Mouse (Mus musculus): ENCODE results near the gene Tmem179b.
"Not testable (repeated sequence)": the region's sequence is repeated elsewhere in the genome, so short reads cannot be mapped to it uniquely, and the experiment has no call there.

Gene Tmem179b

DNA sequence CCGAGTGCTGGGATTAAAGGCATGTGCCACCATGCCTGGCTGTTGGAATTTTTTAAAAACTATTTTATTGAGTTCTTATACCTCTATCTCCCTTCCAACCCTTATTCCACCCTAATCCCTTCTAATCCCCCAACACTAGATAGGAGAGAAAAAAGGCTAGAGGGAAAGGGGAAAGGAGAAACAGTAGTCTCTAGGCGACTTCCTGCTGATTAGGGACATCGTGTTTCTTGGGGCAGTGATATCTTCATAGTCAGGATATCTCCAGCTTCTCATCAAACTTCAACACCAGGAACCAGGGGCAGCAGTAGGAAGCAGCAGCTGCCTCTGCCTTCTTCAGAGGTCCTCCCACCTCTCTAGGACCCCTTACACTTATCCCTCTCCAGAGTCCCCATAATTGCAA is 39.9 kb downstream of the Tmem179b start:
- DNase-seq (ENCODE audit: low spot score): no peak

DNA sequence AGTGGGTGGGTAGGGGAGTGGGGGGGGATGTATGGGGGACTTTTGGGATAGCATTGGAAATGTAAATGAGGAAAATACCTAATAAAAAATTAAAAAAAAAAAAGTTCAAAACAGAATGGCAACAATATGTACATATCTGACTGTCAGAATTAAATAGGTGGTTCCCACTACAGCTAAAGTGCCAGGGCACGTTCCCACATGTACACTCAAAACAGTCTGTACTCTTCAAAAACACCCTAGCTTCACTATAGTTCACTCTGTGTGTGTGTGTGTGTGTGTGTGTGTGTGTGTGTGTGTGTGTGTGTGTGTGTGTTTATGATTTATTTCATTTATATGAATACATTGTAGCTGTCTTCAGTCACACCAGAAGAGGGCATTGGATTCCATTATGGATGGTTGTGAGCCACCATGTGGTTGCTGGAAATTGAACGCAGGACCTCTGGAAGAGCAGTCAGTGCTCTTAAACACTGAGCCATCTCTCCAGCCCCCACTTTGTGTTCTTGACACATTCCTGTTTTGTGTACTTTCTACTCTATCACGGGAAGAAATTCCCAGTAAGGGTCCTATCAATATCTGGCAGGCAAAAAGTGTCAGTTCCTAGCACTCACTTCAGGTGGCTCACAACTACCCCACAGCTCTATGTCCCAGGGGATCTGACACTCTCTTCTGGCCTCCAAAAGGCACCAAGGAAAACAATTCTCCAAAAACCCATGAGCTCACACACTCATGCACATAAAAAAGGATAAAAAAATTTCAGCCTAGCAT is 45.8 kb downstream of the Tmem179b start:
- not testable (repeated sequence) for DNase-seq (ENCODE audit: low spot score)

DNA sequence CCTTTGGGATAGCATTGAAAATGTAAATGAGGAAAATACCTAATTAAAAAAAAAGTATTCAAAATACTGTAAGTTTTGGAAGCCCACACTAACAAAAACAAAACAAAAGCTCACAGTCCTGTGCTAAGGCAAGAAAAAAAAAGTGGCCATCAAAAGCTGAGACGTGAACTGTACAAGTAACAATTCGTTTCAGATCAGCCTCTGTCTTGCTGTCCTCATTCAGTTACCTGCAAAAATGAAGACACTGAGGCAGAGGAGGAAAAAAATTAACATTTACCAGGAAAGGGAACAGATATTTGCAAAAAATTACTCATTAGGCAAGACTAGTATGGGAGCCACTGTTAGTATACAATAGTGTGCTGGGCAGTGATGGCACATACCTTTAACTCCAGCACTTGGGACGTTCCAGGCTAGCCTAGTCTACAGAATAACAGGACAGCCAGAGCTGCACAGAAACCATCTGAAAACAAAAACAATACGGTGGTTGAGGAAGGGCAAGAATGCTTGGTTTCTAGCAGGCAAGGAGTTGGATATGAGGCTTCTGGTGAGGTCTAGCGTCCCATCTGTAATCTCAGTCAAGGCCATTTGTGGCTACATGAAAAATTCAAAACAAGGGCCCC is 46.7 kb downstream of the Tmem179b start:
- no peak for DNase-seq (ENCODE audit: low spot score)

DNA sequence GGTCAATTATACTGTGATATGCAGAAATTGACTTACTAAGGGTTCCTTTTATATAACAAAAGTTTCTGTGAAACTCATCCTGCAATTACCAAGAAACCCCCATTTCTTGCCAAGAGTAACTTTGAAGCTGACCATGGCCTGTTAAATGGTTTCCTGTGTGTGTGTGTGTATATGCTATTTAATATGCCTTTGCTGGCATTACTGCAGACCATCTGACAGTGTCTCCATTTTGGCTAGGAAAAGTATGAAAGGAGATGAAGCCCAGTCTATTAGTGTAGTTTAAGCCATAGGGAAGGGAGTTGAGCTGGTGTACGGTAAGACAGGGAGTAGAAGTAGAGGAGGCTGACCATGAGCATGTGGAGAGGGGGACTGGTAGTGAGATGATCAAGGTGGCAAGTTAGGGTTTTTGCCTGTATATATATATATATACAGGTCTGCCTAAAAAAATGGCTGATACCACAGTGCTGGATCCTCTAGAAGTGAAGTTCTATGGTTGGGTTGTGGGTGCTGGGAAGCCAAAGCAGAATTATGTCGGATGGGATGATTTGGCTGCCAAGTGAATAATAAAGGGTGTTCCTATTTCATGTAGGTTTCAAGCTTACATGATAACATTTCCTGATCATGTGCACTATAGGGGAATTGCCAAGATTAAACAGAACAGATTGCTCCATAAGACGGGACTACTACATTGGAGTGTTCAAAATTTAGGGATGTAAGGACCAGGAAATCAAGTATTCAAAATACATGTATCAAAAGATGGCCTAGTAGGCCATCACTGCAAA is 47.5 kb downstream of the Tmem179b start:
- no peak for DNase-seq (ENCODE audit: low spot score)

DNA sequence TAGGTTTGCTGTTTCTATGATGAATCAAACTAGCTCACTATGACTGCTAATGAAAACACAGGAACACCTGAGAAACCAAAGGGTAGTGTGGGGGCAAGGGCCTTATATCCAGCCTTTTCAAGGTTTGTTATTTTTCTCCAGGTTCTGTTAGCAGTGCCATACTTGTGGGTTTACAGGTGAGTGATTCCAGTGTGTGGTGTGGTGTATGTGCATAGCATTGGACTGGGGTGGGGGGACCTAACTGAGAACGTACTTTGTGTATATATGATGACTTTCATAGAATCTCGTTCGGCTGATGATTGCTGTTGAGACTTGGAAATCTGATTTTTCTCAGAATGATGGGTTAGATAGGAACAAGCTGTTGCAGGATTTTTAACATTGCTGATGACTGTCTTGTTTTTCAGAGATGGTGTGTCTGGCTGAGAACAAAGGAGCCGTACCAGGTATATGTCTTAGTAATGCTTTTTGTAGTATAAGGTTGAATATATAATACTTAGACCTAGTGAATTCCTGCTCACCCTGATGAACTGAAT is 49.1 kb downstream of the Tmem179b start:
- DNase-seq (ENCODE audit: low spot score): no peak

DNA sequence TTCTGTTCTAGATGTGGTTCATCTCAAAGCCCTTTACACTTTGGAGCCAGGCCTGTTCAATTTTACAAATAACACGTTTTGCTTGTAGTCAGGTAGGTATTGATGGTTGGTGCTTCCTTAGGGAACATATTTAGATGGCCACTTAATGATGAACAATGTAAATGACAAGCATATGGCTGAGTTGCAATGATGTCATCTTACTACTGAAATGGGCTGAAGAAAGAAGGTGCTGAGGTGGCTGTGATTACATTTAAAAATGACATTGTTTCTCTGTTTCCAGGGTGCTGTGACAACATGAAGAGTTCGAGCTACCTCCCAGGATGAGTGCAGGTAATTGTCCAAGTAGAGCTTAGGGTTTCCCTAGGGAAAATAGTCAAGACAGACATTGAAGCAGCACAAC is 49.9 kb downstream of the Tmem179b start:
- no peak for DNase-seq (ENCODE audit: low spot score)

DNA sequence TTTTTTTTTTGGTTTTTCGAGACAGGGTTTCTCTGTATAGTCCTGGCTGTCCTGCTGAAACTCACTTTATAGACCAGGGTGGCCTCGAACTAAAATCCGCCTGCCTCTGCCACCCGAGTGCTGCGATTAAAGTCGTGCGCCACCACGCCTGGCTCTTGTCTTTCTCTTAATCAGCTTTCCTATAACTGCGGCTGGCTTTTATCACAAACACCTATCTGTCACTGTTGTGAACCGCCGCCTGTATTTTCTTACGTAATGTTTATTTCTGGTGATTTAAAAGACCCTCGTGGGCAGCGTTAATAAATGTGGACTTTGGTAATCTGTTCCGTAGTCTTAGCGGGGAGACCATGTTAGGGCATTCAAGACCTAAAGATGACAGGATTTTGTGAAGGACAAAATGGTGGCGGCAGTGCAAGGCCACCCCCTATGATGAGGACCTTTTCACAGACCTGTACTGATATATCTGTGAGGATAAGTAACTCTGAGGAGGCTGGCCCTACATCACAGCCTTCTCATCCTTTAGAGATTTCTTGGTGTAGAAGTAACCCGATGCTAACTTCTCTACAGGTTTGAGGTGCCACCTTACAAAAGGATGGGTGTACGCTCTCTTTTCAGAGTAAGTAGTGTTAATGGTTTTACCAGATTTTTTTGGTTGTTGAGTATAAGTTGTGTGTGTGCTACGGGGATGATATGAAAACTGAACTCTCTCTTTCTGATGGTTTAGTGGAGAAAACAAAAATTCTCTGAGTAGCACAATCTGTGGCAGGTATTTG is 50.5 kb downstream of the Tmem179b start:
- DNase-seq (ENCODE audit: low spot score): no peak

DNA sequence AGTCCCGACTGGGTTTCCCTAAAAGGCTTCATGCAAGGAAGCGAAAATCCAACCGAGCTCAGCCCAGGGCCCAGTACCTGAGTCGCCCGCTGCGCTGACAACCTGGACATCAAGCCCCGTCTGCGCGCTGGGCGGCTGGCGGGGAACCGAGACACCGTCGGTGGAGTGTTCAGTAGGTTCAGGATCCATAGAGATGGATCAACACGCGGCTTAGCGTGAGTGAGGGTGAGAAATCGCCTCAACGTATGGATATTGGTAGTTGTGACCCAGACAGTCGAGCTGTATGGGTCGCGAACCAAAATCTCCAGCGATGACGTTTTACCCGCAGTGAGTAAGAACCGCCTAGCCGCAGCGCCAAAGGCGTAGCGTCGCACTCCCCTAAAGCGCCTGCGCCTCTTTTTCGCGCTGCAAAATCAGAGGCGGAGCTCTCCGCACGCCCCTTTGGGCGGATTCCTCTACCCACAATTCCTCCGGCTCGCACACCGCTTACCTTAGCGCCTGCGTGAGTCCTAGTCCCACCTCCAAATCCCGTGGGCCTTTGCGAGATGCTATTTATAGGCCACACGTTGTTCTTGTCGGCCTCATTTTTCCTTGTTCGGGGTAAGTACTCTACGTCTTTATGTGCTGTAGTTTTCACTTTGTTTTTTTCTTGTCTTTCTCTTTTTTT is 51.2 kb downstream of the Tmem179b start, which contains the start of gene Slc3a2:
Slc3a2 (minus strand) TSS at position 463 of the 667 bp plus-strand sequence.
- DNase-seq (ENCODE audit: low spot score): peak; percentile 84

DNA sequence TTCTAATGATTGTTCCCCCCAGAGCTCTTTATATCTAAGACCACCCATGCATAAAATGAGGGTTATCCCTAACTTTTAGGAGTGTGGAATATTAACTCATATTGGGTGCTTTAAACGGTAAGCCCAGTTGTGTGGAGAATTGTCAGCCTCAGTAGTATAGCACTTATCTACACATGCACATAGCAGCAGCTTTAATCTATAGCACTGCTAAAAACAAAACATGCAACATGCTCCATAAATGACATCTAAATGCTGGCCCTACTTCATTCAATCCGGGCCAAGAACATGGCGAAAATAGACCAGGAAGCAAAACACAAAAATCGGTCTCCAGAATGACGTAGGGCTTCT is 51.7 kb downstream of the Tmem179b start:
- no peak for DNase-seq (ENCODE audit: low spot score)

Data from urinary bladder, postnatal 10 days (tissue).